Mouse (Mus musculus): ENCODE data around the gene Gm3435. TPM values are rescaled to one million over a fixed set of nuclear protein-coding genes. Genes with fewer than 3 reads are reported as not detected.
"Not testable (repeated sequence)": the region's sequence is repeated elsewhere in the genome, so short reads cannot be mapped to it uniquely, and the experiment has no call there.

The Gm3435 gene
- polyA plus RNA-seq, 1 experiment: 5.4 TPM

GRCm38 (mm10) chr17:15050338-15050737 lies 40.4 kb downstream of the Gm3435 start:
- H3K4me1 ChIP-seq (ENCODE audit: control insufficient read depth, insufficient read depth, low read length); H3K27me3 ChIP-seq (ENCODE audit: control insufficient read depth, insufficient read depth, low read length); H3K4me3 ChIP-seq (ENCODE audit: control insufficient read depth, low read depth, low read length); H3K27ac ChIP-seq (ENCODE audit: control insufficient read depth, insufficient read depth, low read depth, low read length); H3K36me3 ChIP-seq (ENCODE audit: control insufficient read depth, insufficient read depth, low read length): not testable (repeated sequence)

DNA sequence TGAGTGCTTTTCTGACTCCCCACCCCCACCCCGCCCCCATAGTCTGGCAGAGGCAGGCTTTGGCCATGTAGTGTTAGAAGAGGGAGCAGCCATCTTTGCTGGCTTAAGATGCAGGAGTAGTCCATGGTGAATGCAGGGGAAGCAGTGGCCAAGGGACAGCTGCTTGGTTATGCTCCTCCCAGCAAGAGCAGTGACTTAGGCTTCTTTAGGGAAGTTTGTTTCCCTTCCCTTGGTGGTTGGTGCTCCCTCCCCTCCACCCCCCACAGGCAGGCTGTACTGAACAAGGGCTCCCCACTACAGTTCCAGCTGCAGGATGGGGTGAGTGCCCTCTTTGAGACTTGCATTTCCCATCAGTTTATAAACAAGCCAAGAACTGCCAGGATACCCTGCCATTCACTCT lies 42.8 kb downstream of the Gm3435 start:
- H3K27ac ChIP-seq (ENCODE audit: control insufficient read depth, insufficient read depth, low read depth, low read length); H3K36me3 ChIP-seq (ENCODE audit: control insufficient read depth, insufficient read depth, low read length); H3K4me3 ChIP-seq (ENCODE audit: control insufficient read depth, low read depth, low read length); H3K27me3 ChIP-seq (ENCODE audit: control insufficient read depth, insufficient read depth, low read length); H3K4me1 ChIP-seq (ENCODE audit: control insufficient read depth, insufficient read depth, low read length): not testable (repeated sequence)

- H3K27me3 ChIP-seq (ENCODE audit: control insufficient read depth, insufficient read depth, low read length); H3K36me3 ChIP-seq (ENCODE audit: control insufficient read depth, insufficient read depth, low read length); H3K4me1 ChIP-seq (ENCODE audit: control insufficient read depth, insufficient read depth, low read length); H3K4me3 ChIP-seq (ENCODE audit: control insufficient read depth, low read depth, low read length); H3K27ac ChIP-seq (ENCODE audit: control insufficient read depth, insufficient read depth, low read depth, low read length): not testable (repeated sequence)
Measured at GRCm38 (mm10) chr17:15053183-15053828, 43.3 kb downstream of the Gm3435 start.

GRCm38 (mm10) chr17:15053829-15054200 lies 43.8 kb downstream of the Gm3435 start:
- not testable (repeated sequence) for H3K36me3 ChIP-seq (ENCODE audit: control insufficient read depth, insufficient read depth, low read length); H3K27me3 ChIP-seq (ENCODE audit: control insufficient read depth, insufficient read depth, low read length); H3K4me3 ChIP-seq (ENCODE audit: control insufficient read depth, low read depth, low read length); H3K27ac ChIP-seq (ENCODE audit: control insufficient read depth, insufficient read depth, low read depth, low read length); H3K4me1 ChIP-seq (ENCODE audit: control insufficient read depth, insufficient read depth, low read length)

- no peak for TF ChIP-seq CTCF (IDR thresholded peaks at IDR 0.05; ENCODE audit: control insufficient read depth, insufficient read depth, insufficient replicate concordance, low read depth, low read length)
- no peak for TF ChIP-seq POLR2A (IDR thresholded peaks at IDR 0.05; ENCODE audit: control insufficient read depth, low read depth, low read length)
- Histone ChIP-seq H3K27me3 (ENCODE audit: control insufficient read depth, insufficient read depth, low read length) (no peaks in the 10 kb centered on the region), H3K4me3 (ENCODE audit: control insufficient read depth, low read depth, low read length) (no peak overlapping the region), H3K4me1 (ENCODE audit: control insufficient read depth, insufficient read depth, low read length) (no peaks in the 10 kb centered on the region), H3K27ac (ENCODE audit: control insufficient read depth, insufficient read depth, low read depth, low read length) (no peak overlapping the region), H3K36me3 (ENCODE audit: control insufficient read depth, insufficient read depth, low read length) (peaks cover 3% of the 10 kb centered on the region)
Measured at GRCm38 (mm10) chr17:15055925-15056324, 45.9 kb downstream of the Gm3435 start.

- Histone ChIP-seq H3K4me1 (ENCODE audit: control insufficient read depth, insufficient read depth, low read length) (no peaks in the 10 kb centered on the region), H3K27ac (ENCODE audit: control insufficient read depth, insufficient read depth, low read depth, low read length) (no peak overlapping the region), H3K36me3 (ENCODE audit: control insufficient read depth, insufficient read depth, low read length) (peaks cover 4% of the 10 kb centered on the region), H3K4me3 (ENCODE audit: control insufficient read depth, low read depth, low read length) (no peak overlapping the region), H3K27me3 (ENCODE audit: control insufficient read depth, insufficient read depth, low read length) (no peaks in the 10 kb centered on the region)
- no peak for TF ChIP-seq CTCF (IDR thresholded peaks at IDR 0.05; ENCODE audit: control insufficient read depth, insufficient read depth, insufficient replicate concordance, low read depth, low read length)
- no peak for TF ChIP-seq POLR2A (IDR thresholded peaks at IDR 0.05; ENCODE audit: control insufficient read depth, low read depth, low read length)
Measured at GRCm38 (mm10) chr17:15058161-15058591, 48.2 kb downstream of the Gm3435 start.

- Histone ChIP-seq H3K4me1 (ENCODE audit: control insufficient read depth, insufficient read depth, low read length) (no peaks in the 10 kb centered on the region), H3K36me3 (ENCODE audit: control insufficient read depth, insufficient read depth, low read length) (peaks cover 4% of the 10 kb centered on the region), H3K27ac (ENCODE audit: control insufficient read depth, insufficient read depth, low read depth, low read length) (no peak overlapping the region), H3K4me3 (ENCODE audit: control insufficient read depth, low read depth, low read length) (no peak overlapping the region), H3K27me3 (ENCODE audit: control insufficient read depth, insufficient read depth, low read length) (no peaks in the 10 kb centered on the region)
- TF ChIP-seq CTCF (IDR thresholded peaks at IDR 0.05; ENCODE audit: control insufficient read depth, insufficient read depth, insufficient replicate concordance, low read depth, low read length) (no peak), POLR2A (IDR thresholded peaks at IDR 0.05; ENCODE audit: control insufficient read depth, low read depth, low read length) (no peak)
Measured at GRCm38 (mm10) chr17:15059646-15060045, 49.7 kb downstream of the Gm3435 start.

GRCm38 (mm10) chr17:15060356-15060755 lies 50.4 kb downstream of the Gm3435 start:
- Histone ChIP-seq H3K36me3 (ENCODE audit: control insufficient read depth, insufficient read depth, low read length) (peaks cover 6% of the 10 kb centered on the region), H3K4me1 (ENCODE audit: control insufficient read depth, insufficient read depth, low read length) (no peaks in the 10 kb centered on the region), H3K27me3 (ENCODE audit: control insufficient read depth, insufficient read depth, low read length) (no peaks in the 10 kb centered on the region), H3K27ac (ENCODE audit: control insufficient read depth, insufficient read depth, low read depth, low read length) (no peak overlapping the region), H3K4me3 (ENCODE audit: control insufficient read depth, low read depth, low read length) (no peak overlapping the region)
- TF ChIP-seq CTCF (IDR thresholded peaks at IDR 0.05; ENCODE audit: control insufficient read depth, insufficient read depth, insufficient replicate concordance, low read depth, low read length): no peak
